Mouse (Mus musculus): ENCODE results near the gene Rnf20. TPM values are rescaled to one million over a fixed set of nuclear protein-coding genes. Genes with fewer than 3 reads are reported as not detected.

Gene Rnf20
- polyA plus RNA-seq (2015; fragmentation: Nextera tagmentation; extraction: Ambion mirVana): 28.8 and 32.2 TPM in 2 replicates

DNA sequence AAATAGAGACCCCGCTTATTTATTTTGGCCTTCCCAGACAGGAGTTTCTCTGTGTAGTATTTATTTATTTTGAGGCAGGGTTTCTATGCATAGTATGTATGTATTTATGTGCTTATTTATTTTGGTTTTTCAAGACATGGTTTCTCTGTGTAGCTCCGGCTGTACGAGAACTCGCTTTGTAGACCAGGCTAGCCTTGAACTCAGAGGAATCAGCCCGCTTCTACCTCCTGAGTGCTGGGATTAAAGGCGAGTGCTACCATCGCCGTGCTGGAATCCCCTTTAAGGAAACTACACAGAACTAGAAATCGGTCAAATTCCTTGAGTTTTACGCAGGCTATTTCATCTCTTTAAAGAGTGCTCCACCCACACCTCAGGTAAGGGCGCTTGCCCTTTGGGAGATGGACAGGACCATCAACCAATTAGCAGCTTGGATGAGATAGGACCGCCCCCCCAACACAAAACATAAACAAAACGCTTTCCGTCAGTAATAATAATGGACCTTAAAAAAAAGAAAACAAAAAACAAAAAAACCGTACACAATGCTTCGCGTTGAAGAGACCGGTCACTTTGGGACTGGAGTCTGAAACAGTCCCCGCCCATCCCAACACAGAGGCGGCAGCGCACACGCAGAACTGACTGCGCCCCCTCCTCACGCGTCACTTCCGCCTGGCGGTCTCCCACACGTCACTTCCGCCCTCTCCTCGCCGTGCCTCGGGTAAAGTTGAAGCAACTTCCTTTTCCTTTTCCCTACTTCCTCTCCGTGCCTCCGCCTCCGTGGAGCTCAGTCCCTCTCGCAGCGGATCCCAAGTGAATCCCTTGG, at the start of gene Rnf20:
Gene Rnf20, plus strand, starts transcription at position 688 of the 820 bp plus-strand sequence.
- Histone ChIP-seq H3K4me1 (replicated peaks) (no peaks in the 10 kb centered on the region), H3K36me3 (no peaks in the 10 kb centered on the region), H3K4me3 (replicated peaks) (peak within 1 kb of the TSS; percentile 77), H3K9ac (peak within 1 kb of the TSS; percentile 87), H3K9me3 (no peaks in the 10 kb centered on the region), H3K27ac (peak within 1 kb of the TSS; percentile 94), H3K4me2 (replicated peaks) (peak within 1 kb of the TSS; percentile 73), H3K27me3 (replicated peaks) (no peaks in the 10 kb centered on the region)
- peak; percentile 98 for ATAC-seq
- 3% methylated on average over 37 of the region's 37 CpGs for WGBS

DNA sequence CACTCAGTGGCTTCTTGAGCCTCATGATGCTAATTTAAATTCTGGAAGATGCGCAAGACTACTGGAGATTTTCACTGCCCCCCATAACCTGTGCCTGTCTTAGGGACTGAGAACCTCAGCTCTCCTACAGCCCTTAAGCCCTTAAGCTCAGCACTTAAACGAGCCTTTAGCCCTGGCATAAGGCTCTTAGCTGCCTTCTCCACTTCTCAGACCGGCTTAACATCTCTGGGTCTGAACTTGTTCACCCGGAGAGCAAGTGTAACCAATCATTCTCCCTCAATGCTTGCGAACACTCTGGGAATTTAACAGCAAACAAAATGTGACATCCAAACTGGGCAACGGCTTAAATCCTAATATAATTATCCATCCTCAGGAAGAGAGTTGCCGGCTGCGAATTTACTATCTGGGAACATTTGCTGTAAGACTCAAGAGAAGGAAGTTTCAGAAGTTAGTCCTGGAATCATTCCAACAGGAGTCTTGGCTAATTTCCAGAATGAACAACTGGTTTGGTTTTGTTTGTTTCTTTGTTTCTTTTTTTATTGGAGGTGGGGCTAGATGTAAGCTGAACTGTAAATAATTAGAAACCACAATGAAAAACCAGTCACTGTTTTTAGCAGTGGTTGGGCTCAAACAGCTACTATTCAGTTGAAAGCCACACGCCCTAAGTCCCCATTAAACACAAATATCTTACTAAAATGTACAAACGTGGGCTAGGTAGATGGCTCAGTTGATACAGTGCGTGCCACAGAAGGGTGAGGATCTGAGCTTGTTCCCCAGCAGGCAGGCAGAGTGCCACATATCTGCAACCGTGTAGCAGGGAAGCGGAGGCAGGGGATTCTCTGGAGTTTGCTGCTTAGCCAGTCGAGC, 47.6 kb upstream of the Rnf20 start:
- peak; percentile 57; the same call in 1 of the 2 replicates for ATAC-seq

DNA sequence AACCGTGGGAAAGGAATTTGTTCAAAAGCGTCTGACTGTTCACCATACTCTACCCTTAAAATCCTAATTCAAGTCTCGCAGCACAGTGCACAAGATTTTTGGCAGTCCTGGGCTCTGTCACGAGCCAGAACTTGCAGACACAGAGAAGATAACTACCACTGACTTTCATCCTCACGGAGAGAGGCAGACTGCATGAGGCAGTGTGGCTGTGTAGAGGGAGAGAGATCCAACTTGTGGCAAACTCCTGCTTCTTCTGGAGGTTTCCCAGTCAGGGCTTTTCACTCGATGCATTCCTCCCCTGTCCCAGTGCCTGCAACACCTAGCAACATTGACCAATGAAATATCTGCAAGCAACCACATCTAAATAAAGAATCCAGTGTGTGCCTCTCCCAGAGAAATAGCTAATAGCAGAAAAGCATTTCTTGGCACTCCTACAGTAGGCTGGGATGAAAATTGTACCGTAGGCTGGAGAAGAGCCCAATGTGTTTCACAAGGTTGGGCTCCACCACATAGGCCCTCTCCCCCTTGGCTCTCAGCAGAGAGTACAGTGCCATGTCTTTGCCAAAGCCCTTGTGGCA, 46.2 kb upstream of the Rnf20 start:
- 60% methylated on average over 7 of the region's 7 CpGs for WGBS
- no peaks in the 10 kb centered on the region for H3K9me3 ChIP-seq
- H3K4me1 ChIP-seq (replicated peaks): peaks cover 15% of the 10 kb centered on the region
- H3K9ac ChIP-seq: no peak overlapping the region
- H3K27me3 ChIP-seq (replicated peaks): no peaks in the 10 kb centered on the region
- H3K36me3 ChIP-seq: 0 out of 2 replicates have a peak, but pooled peaks cover 7% of the 10 kb centered on the region
- H3K4me2 ChIP-seq (replicated peaks): no peak overlapping the region
- no peak for ATAC-seq
- no peak overlapping the region for H3K4me3 ChIP-seq (replicated peaks)
- H3K27ac ChIP-seq: no peak overlapping the region

More for the DNA sequence above, 47.6 kb upstream of the Rnf20 start:
- Histone ChIP-seq H3K36me3 (0 out of 2 replicates have a peak, but pooled peaks cover 7% of the 10 kb centered on the region), H3K27ac (peak overlapping the region; percentile 24; the same call in 1 of the 2 replicates), H3K27me3 (replicated peaks) (no peaks in the 10 kb centered on the region), H3K4me2 (replicated peaks) (no peak overlapping the region), H3K9me3 (no peaks in the 10 kb centered on the region), H3K4me1 (replicated peaks) (peaks cover 12% of the 10 kb centered on the region), H3K4me3 (replicated peaks) (no peak overlapping the region), H3K9ac (no peak overlapping the region)
- 36% methylated on average over 14 of the region's 14 CpGs for WGBS

DNA sequence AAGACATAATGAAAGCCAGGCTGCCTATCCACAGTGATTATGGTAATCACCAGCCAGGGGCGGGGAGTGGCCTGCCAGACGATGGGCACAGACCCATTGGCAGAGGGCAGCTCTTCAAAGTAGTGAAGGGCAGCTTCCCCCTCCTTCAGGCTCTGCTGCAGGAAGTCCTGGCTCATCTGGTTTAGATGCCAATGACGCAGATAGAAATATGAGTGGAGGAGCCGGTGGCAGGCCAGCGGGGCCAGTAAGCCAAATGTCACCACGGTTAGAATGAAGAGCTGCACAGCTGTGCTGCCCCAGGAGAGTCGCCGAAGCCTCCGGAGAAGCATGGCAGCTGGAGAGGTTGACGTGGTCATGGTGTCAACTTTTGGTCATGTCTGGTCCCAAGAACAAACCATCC, 45.0 kb upstream of the Rnf20 start:
- Histone ChIP-seq H3K27me3 (replicated peaks) (no peaks in the 10 kb centered on the region), H3K4me2 (replicated peaks) (no peak overlapping the region), H3K4me3 (replicated peaks) (no peak overlapping the region), H3K9ac (no peak overlapping the region), H3K9me3 (no peaks in the 10 kb centered on the region), H3K27ac (no peak overlapping the region), H3K4me1 (replicated peaks) (peaks cover 15% of the 10 kb centered on the region), H3K36me3 (0 out of 2 replicates have a peak, but pooled peaks cover 7% of the 10 kb centered on the region)
- ATAC-seq: no peak
- 93% methylated on average over 10 of the region's 10 CpGs for WGBS

DNA sequence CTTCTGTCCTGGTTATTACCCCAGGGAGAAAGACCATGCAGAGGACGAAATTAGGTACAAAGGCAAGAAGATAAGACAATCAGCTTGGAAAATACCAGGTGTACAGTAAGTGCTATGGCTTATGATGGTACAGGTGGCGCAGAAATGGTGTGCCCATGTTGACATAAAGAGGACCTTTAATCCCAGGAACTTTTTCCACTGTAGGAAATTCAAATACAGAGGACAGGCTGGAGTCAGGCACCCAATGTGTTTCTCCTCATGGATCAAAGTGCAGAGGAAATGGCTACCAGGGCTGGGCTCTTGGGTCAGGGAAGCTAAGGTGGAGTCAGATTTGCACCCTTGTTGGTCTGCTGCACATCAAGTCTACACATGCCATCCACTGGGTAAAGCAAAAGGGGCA, 41.7 kb upstream of the Rnf20 start:
- no peak overlapping the region for H3K27ac ChIP-seq
- H3K27me3 ChIP-seq (replicated peaks): no peaks in the 10 kb centered on the region
- 64% methylated on average over 2 of the region's 2 CpGs for WGBS
- H3K36me3 ChIP-seq: 0 out of 2 replicates have a peak, but pooled peaks cover 7% of the 10 kb centered on the region
- no peak overlapping the region for H3K9ac ChIP-seq
- ATAC-seq: peak; percentile 92
- H3K4me3 ChIP-seq (replicated peaks): no peak overlapping the region
- no peak overlapping the region for H3K4me2 ChIP-seq (replicated peaks)
- no peaks in the 10 kb centered on the region for H3K9me3 ChIP-seq
- 0 out of 2 replicates have a peak, but pooled peaks cover 6% of the 10 kb centered on the region for H3K4me1 ChIP-seq (replicated peaks)

DNA sequence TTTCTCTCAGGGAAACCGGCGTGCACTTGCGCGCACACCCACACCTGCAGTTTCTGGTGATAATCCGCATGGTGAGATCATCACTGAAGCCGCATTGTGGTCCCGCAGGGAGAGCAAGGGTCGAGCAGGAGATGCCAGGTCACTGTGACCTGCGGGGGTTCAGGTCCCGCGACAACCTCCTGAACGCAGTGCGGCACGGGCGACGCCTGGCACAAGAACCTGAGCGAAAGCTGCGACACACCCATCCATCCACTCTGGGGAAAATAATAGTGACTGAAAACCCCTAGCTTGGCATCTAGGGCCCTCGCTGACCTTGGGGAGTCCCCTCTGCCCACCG, 35.0 kb upstream of the Rnf20 start:
- no peaks in the 10 kb centered on the region for H3K9me3 ChIP-seq
- peak overlapping the region; percentile 87 for H3K4me3 ChIP-seq (replicated peaks)
- ATAC-seq: no peak; the same call in 1 of the 2 replicates
- peak overlapping the region; percentile 87 for H3K4me2 ChIP-seq (replicated peaks)
- H3K4me1 ChIP-seq (replicated peaks): 0 out of 2 replicates have a peak, but pooled peaks cover 2% of the 10 kb centered on the region
- H3K36me3 ChIP-seq: no peaks in the 10 kb centered on the region
- H3K27ac ChIP-seq: peak overlapping the region; percentile 79
- H3K27me3 ChIP-seq (replicated peaks): no peaks in the 10 kb centered on the region
- WGBS: 2% methylated on average over 20 of the region's 20 CpGs
- peak overlapping the region; percentile 81 for H3K9ac ChIP-seq

DNA sequence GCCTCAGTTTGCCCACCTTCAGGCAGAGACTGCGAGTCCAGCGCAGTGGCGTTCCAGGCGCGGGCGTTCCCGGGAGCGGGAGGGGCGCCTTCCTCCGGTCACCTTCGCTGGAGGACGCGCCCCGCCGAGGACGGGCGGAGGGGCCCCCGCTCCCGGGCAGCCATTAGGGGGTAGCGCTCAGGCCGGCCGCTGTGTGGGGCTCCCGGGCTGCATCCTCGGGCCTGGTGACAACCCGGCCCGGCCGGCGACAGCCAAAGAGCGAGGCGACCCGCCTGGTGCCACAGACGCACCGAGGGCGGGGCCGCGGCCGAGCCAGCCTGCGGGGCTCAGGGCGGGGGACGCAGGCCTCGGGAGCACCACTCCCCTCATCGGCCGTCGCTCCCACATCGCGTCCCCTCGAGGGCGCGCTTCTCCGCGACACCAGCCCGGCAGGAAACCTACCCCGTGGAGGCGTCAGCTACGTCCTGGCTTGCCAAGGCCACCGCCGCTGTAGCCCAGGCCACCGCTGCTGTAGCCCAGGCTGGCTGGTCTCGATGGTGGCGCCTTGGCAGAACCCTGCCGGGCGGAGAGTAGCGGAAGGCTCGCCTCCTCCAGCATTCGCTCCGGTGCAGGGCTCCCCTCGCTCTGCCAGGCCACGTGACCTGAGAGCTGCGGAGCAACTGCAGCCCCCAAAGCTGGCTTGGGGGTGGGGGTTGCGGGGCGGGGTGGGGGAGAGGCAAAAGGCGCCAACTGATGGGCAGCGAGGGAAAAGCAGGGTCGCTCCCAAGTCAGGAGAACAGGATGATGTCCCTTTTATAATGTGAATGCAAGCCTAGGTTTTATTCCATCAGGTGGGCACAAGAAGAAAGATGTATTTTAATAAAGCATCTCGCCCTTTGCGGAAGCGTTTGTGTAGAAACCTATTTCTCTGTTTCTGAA, 34.4 kb upstream of the Rnf20 start, which contains the start of gene Tmem246:
Gene Tmem246, minus strand, starts transcription at position 694 of the 918 bp plus-strand sequence.
- ATAC-seq: peak; percentile 94
- peak within 1 kb of the TSS; percentile 81 for H3K9ac ChIP-seq
- no peaks in the 10 kb centered on the region for H3K9me3 ChIP-seq
- WGBS: under 1% methylated on average over 77 of the region's 77 CpGs
- no peaks in the 10 kb centered on the region for H3K27me3 ChIP-seq (replicated peaks)
- H3K4me1 ChIP-seq (replicated peaks): 0 out of 2 replicates have a peak, but pooled peaks cover 2% of the 10 kb centered on the region
- peak within 1 kb of the TSS; percentile 87 for H3K4me3 ChIP-seq (replicated peaks)
- H3K4me2 ChIP-seq (replicated peaks): peak within 1 kb of the TSS; percentile 87
- no peaks in the 10 kb centered on the region for H3K36me3 ChIP-seq
- H3K27ac ChIP-seq: peak within 1 kb of the TSS; percentile 79

DNA sequence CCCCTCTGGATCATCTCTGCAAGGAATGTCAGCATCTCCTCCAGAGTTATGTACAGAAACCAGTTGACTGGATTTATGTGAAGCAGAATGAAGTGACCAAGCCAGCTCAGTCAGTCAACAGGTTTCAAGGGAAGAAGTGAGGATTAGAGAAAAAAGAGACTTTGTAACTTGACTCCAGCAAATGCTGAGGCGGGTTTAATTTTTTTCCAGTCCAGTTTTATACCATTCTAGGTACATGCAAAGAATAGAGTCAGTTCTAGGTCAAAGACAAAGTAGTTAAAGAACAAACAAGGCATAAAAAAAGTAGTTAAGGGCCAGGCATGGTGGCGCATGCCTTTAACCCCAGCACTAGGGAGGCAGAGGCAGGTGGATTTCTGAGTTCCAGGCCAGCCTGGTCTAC, 28.6 kb upstream of the Rnf20 start:
- no peaks in the 10 kb centered on the region for H3K4me1 ChIP-seq (replicated peaks)
- no peak overlapping the region for H3K9ac ChIP-seq
- no peak overlapping the region for H3K4me3 ChIP-seq (replicated peaks)
- no peaks in the 10 kb centered on the region for H3K36me3 ChIP-seq
- H3K27ac ChIP-seq: no peak overlapping the region
- WGBS: 95% methylated on average over 2 of the region's 2 CpGs
- no peak for ATAC-seq
- no peaks in the 10 kb centered on the region for H3K27me3 ChIP-seq (replicated peaks)
- no peaks in the 10 kb centered on the region for H3K9me3 ChIP-seq
- H3K4me2 ChIP-seq (replicated peaks): no peak overlapping the region

DNA sequence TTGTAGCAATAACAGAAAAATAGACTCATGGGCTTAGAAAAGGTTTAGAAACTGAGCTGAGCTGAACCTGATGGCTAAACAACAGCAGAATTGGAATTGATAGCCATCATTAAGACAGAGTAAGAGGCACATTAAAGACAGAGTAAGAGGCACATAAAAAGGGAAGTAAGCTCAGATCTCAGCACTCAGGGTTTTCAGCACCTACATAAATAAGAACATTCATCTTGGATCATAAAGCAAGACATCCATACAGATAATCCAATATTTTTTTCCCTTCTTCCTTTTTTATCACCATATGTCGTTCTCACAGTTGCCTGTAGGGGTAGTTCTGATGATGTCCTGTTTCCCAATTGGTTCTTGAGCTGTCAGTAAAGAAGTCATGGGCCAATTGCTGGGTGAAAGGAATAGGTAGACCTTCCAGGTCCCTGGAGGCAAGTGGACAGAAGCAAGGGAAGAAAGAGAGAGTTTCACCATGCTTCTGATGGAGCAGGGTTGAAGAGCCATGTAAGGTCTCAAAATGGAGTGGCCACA, 27.7 kb upstream of the Rnf20 start:
- Histone ChIP-seq H3K9me3 (no peaks in the 10 kb centered on the region), H3K4me3 (replicated peaks) (no peak overlapping the region), H3K4me2 (replicated peaks) (no peak overlapping the region), H3K9ac (no peak overlapping the region), H3K36me3 (no peaks in the 10 kb centered on the region), H3K27ac (no peak overlapping the region), H3K27me3 (replicated peaks) (no peaks in the 10 kb centered on the region), H3K4me1 (replicated peaks) (no peaks in the 10 kb centered on the region)
- ATAC-seq: no peak
- WGBS: 59% methylated on average over 1 of the region's 1 CpGs

DNA sequence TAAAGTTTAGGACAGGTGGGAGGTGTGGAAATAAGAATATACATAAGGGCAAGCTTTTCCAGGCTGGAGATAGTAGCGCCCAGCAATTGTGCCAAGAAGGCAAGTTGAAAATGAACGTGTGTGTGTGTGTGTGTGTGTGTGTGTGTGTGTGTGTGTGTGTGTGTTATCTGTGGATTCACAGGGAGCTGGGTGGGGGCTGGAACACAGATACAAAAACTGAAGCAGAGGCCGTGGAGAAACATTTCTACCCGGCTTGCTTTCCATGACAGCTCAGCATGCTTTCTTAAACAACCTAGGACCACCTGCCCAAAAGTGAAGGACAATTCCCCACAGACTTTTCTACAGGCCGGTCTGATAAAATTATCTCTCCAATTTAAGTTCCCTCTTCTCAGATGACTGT, 27.2 kb upstream of the Rnf20 start:
- no peak overlapping the region for H3K27ac ChIP-seq
- H3K4me1 ChIP-seq (replicated peaks): no peaks in the 10 kb centered on the region
- ATAC-seq: no peak
- no peak overlapping the region for H3K4me2 ChIP-seq (replicated peaks)
- 95% methylated on average over 5 of the region's 5 CpGs for WGBS
- no peaks in the 10 kb centered on the region for H3K9me3 ChIP-seq
- H3K4me3 ChIP-seq (replicated peaks): no peak overlapping the region
- no peaks in the 10 kb centered on the region for H3K36me3 ChIP-seq
- no peak overlapping the region for H3K9ac ChIP-seq
- H3K27me3 ChIP-seq (replicated peaks): no peaks in the 10 kb centered on the region

DNA sequence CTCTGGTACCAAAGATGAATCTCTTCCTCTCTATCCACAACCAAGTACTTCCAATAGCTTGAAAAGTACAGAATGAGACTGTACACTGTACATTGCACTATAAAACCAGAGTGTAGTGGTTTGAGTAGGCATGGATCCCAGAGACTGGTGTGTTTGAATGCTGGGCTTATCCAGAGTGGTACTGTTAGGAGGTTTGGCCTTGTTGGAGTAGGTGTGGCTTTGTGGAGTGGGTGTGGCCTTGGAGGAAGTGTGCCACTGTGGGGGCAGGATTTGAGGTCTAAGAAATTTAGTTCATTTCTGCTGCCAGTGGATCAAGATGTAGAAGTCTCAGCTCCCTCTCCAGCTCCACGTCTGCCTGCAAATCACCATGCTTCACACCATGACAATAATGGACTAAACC, 26.3 kb upstream of the Rnf20 start:
- no peak overlapping the region for H3K4me2 ChIP-seq (replicated peaks)
- H3K27me3 ChIP-seq (replicated peaks): no peaks in the 10 kb centered on the region
- H3K36me3 ChIP-seq: no peaks in the 10 kb centered on the region
- no peak overlapping the region for H3K9ac ChIP-seq
- H3K27ac ChIP-seq: no peak overlapping the region
- ATAC-seq: no peak
- no peaks in the 10 kb centered on the region for H3K9me3 ChIP-seq
- 73% methylated on average over 1 of the region's 1 CpGs for WGBS
- H3K4me3 ChIP-seq (replicated peaks): no peak overlapping the region
- no peaks in the 10 kb centered on the region for H3K4me1 ChIP-seq (replicated peaks)

Measured in intestine, embryonic 15.5 days (tissue).